Comparison of ENCODE assay signal across 8 mouse cellular contexts in genomic region chr3:104643810-104644270, GRCm38 (mm10). TPM values are rescaled to one million over a fixed set of nuclear protein-coding genes. Genes with fewer than 3 reads are reported as not detected.
A peak's percentile ranks its signal among the peaks of the same experiment; 100 is the strongest.
DNase-seq lines count a peak whose midpoint lies in the region; ATAC-seq and TF ChIP-seq lines count a peak whose summit lies in the region.

No protein-coding gene starts in this region.

- no peak for TF ChIP-seq POLR2A in bone marrow macrophage, adult 2 months (IDR thresholded peaks at IDR 0.05; ENCODE audit: borderline replicate concordance, low read depth, low read length)

- H3K27ac ChIP-seq in gastrocnemius, adult 2 months = no peak overlapping the region
- H3K27ac ChIP-seq in bone marrow macrophage, adult 2 months (ENCODE audit: insufficient read depth, low read depth, low read length) = no peak overlapping the region

- intact Hi-C loops in gastrocnemius, adult 2 months (cut with DNase I) = loop anchor here (1.0 to 2.0 kb wide), 2 partner anchors 31 to 39 kb away; no protein-coding TSS in a partner anchor
- intact Hi-C loops in gastrocnemius, postnatal 36 days (cut with DNase I) = loop anchor here (2.0 to 5.0 kb wide), 2 partner anchors 31 to 132 kb away; partner anchors contain the start of gene Lrig2

- peaks cover 86% of the 10 kb centered on the region for H3K36me3 ChIP-seq in erythroblast, embryonic 14.5 days (ENCODE audit: control insufficient read depth)

- peaks cover 23% of the 10 kb centered on the region for H3K4me1 ChIP-seq in bone marrow macrophage, adult 2 months (ENCODE audit: control insufficient read depth, insufficient read depth, low read length)
- H3K4me1 ChIP-seq in erythroblast, embryonic 14.5 days (ENCODE audit: control insufficient read depth) = peaks cover 80% of the 10 kb centered on the region

- peak; percentile 77 to 80; a peak in 3 of 4 replicates for ATAC-seq in hematopoietic stem cell, adult 5-6 weeks (replicated peaks in 1 of 2; ENCODE audit: insufficient read depth in 1 of 2, low FRiP score in 2 of 2, low TSS enrichment in 1 of 2, low read depth in 1 of 2, poor library complexity in 2 of 2, severe bottlenecking in 2 of 2)

- DNase-seq in gastrocnemius, adult 2 months = peak; percentile 56
- no peak for DNase-seq in gastrocnemius, postnatal 36 days
- DNase-seq in layer of hippocampus, adult 8-10 months (ENCODE audit: low spot score in 2 of 2) = peak; percentile 33 to 49
- DNase-seq in lung, postnatal 10 days = peak; percentile 68
- peak; percentile 13 for DNase-seq in right cerebral cortex, postnatal 4 days

- no peaks in the 10 kb centered on the region for H3K9me3 ChIP-seq in erythroblast, embryonic 14.5 days (ENCODE audit: control insufficient read depth, low read length)

- H3K4me3 ChIP-seq in gastrocnemius, adult 2 months = no peak overlapping the region
- H3K4me3 ChIP-seq in bone marrow macrophage, adult 2 months (ENCODE audit: insufficient read depth, low read length) = no peak overlapping the region
- H3K4me3 ChIP-seq in erythroblast, embryonic 14.5 days (replicated peaks) = peak overlapping the region; percentile 16

- peak; percentile 91 for TF ChIP-seq CTCF in gastrocnemius, adult 2 months (IDR thresholded peaks at IDR 0.05)
- TF ChIP-seq CTCF in bone marrow macrophage, adult 2 months (IDR thresholded peaks at IDR 0.05; ENCODE audit: low read depth, low read length) = 0 out of 2 replicates have a peak, but pooled peaks have one; percentile 10

- no peaks in the 10 kb centered on the region for H3K27me3 ChIP-seq in erythroblast, embryonic 14.5 days (ENCODE audit: control insufficient read depth)

RNA-seq across cellular contexts. Expression of gene Slc16a1, which starts 5.4 kb away (rescaled TPM):
- 10 to 100 TPM; 20.9 to 42.1 TPM for total RNA-seq in gastrocnemius, adult 2 months (2021)
- 10 to 100 TPM; 20.3 to 27.5 TPM for total RNA-seq in gastrocnemius, postnatal 36 days (2021)
- polyA plus RNA-seq in bone marrow macrophage, adult 2 months (2012; ENCODE audit: insufficient read depth, insufficient read length, missing spikeins) = 2.9 and 3.5 TPM in 2 replicates
- 12.8 and 18.6 TPM in 2 replicates for polyA plus RNA-seq in erythroblast, embryonic 14.5 days (2012)
- 29.8 and 58.4 TPM in 2 replicates for total RNA-seq in hematopoietic stem cell, adult 5-6 weeks (2017)
- 10 to 100 TPM; 26.6 to 32.9 (median 29.3) TPM for total RNA-seq in layer of hippocampus, adult 8-10 months (2022)

Comparison
In these comparisons a context has a peak if more than half of its experiments do, and no peak if none do; other contexts are left out.
1. DNase-seq: peak in gastrocnemius, adult 2 months (single experiment), layer of hippocampus, adult 8-10 months (2 of 2), lung, postnatal 10 days (single experiment) and right cerebral cortex, postnatal 4 days (single experiment); none in gastrocnemius, postnatal 36 days (0 of 2).